Mouse (Mus musculus) heart, postnatal 36 days (tissue): Measurements from ENCODE around the gene Wnt4. TPM values are rescaled to one million over a fixed set of nuclear protein-coding genes. Genes with fewer than 3 reads are reported as not detected.

ENCODE experiments used
- total RNA-seq, 2 experiments: library from RNA; stranded (reverse); gene quantifications; 2 replicates each; pipeline ENCODE4 v1.2.3; 2021

The Wnt4 gene
- total RNA-seq, 2 experiments from 2014 or later: 0.17 to 0.19 TPM

Other genes starting within 250 kb of the Wnt4 start
- gene Zbtb40, start 228.7 kb upstream of the Wnt4 start, total RNA-seq: 1 to 10 TPM; 5.8 to 8.4 TPM
- gene Cdc42, start 80.2 kb downstream of the Wnt4 start, total RNA-seq: 100 to 1,000 TPM; 156 to 160 TPM
- gene Cela3a, start 132.3 kb downstream of the Wnt4 start, total RNA-seq: not detected
- gene Cela3b, start 153.1 kb downstream of the Wnt4 start, total RNA-seq: not detected
- not detected for gene 1700013G24Rik, start 175.8 kb downstream of the Wnt4 start, total RNA-seq
- gene Hspg2, start 191.3 kb downstream of the Wnt4 start, total RNA-seq: 100 to 1,000 TPM; 240 to 255 TPM